Mouse (Mus musculus) 3T3-L1 (cell line): Measurements from ENCODE around the gene Zdhhc20.

Experiments
- DNase-seq: peaks from one replicate; pipeline ENCODE4 v3.0.0-alpha.2; 2015; ENCODE audit warnings: low read depth, low spot score

The Zdhhc20 gene

DNA sequence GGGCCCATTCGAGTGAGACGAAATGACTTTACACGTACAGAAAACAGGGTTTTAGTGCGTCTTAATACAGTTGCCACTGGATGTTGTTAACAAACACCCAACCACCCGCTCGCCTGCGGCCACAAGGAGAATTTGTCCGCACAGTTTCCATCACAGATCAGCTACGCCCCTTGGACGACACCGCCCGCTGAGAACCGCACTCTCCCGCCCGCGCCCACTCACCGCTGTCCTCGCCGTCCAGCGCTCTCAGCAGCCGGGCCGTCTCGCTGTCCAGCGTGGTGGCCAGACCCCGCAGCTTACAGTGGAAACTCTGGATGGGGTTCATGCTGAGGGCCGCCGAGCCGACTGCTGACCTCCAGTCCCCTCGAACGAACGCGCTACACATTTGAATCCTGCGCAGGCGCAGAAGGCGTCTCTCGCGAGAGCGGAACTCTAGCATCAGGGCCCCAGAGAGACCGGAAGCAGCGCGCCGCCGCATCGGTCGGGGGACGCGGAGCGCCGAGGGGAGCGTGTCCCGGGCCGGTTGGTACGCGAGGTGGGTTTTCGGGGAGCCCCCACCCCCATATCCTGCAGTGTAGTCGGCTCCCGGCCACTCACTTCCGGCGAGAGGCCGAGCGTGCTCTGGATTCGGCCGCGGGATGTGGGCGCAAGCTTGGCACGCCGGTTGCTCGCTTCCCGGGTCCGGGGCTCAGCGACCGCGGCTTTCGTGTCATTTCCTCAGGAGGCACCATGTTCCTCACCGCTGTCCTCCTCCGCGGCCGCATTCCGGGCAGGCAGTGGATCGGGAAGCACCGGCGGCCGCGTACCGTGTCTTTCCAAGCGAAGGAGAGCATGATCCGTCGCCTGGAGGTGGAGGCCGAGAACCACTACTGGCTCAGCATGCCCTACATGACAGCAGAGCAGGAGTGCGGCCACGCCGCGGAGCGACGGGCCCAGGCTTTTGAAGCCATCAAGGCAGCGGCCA lies 64.0 kb downstream of the Zdhhc20 start, which contains the start of the genes Ska3 and Mrpl57:
Ska3 (minus strand) TSS at position 398 of the 964 bp plus-strand sequence.
Mrpl57 (plus strand) TSS at position 447 of the 964 bp plus-strand sequence.
- DNase-seq: peak; percentile 94

DNA sequence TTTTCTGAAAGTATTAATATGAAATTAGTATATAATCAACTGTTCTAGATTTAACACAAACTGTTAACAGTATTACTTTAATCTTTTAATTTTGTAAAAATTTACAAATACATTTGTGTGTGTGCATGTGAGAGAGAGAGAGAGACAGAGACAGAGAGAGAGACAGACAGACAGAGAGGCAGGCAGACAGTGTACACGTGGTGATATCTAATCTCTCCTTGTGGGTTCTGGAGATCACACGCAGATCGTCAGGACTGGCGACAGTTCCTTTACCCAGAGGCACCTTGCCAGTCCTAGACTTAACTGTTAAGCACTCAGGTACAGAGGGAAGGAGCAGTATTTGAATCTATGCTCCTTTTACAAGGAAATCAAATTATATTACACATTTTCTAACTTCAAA lies 69.2 kb downstream of the Zdhhc20 start:
- no peak for DNase-seq

GRCm38 (mm10) chr14:57811844-57812243 lies 78.2 kb downstream of the Zdhhc20 start:
- no peak for DNase-seq

DNA sequence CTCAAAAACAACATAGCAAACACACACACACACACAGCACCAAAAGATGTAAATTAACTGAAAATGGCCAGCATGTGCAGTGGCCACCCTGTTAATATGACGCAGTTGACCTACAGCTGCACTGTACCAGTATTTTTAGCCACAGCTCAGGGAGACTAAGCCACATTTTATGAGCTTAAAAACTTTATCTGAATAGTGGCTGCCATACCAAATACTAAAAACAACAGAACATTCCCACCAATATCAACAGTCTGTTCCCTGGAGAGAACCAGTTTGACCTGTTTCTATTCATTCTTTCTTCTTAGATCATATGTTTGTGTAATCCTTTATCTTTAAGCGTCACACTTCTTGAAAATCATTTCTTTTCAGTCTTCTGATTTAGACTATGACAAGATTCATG lies 79.2 kb downstream of the Zdhhc20 start:
- DNase-seq: no peak

- DNase-seq: peak; percentile 68
Measured at GRCm38 (mm10) chr14:57808558-57808957, 81.5 kb downstream of the Zdhhc20 start.

GRCm38 (mm10) chr14:57803731-57804130 lies 86.3 kb downstream of the Zdhhc20 start:
- DNase-seq: no peak

- peak; percentile 99 for DNase-seq
Measured at GRCm38 (mm10) chr14:57797991-57798931, 91.8 kb downstream of the Zdhhc20 start, which contains the start of gene Sap18. Gene Sap18, plus strand, starts transcription at chr14:57798180.

DNA sequence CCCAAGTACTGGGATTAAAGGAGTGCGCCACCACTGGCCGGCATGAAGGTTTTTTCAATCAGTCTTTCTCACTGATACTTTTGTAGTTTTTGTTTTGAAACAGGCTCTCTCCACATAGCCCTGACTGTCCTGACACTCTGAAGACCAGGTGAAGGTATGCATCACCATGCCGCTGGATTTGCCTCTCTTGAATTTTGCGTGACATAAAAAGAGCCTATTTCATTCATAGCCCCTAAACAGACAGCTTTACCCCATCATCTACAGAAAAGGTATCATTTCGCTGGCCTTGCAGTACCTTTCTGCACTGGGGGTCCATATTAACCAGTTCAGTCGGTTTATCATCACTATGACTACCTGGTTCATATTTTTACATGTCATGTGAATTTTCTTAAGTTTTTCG lies 92.5 kb downstream of the Zdhhc20 start:
- DNase-seq: no peak

DNA sequence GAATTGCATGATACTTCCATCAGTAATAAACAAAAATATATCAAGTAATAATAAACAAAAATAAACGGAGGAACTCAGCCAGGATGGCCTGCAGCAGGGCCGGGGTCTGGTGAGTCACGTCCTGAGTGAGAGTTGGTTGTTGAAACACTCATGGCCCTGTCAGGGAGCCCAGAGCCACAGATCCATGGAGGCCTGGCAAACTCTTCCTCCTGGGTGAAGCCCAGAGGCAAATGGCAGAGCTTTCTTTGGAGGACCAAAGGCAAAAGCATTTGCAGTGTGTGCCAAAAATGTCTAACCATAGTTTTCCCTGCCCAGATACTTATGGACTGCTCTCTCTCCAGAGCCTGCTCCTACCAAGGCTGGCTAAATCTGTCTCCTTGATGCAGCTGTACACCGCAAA lies 98.9 kb downstream of the Zdhhc20 start:
- DNase-seq: peak; percentile 72

DNA sequence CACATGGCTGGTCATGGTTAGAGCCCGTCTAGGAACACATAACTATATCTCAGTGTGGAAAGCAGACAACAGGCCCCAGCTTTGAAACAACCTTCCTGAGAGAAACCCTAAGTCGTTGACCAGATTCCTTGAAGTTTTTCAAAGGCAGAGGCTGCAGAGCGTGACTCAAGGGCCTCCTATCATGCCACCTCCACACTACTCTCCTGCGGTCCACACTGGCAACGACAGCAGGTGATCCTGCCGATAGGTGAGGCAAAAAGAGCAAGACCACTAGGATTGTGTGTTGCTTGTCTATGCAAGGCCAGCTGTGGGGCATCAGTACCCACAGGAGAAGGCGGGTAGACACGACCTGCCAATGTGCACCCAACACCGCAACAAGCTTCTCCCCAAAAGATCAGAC lies 100.3 kb downstream of the Zdhhc20 start:
- DNase-seq: no peak

DNA sequence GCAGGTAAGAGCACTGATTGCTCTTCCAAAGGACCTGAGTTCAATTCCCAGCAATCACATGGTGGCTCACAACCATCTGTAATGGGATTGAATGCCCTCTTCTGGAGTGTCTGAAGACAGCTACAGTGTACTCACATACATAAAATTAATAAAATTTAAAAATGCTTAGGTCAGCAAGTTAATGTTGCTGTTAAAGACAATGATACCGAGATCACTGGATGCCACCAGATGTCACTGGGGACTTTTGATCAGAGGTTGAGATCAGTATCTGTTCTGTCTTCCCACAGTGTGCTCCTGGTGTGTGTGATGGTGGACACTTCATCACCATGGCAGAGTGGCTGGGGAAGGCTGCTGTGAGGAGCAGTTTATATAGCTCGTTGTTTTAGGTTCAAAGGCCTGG lies 100.8 kb downstream of the Zdhhc20 start:
- DNase-seq: no peak

DNA sequence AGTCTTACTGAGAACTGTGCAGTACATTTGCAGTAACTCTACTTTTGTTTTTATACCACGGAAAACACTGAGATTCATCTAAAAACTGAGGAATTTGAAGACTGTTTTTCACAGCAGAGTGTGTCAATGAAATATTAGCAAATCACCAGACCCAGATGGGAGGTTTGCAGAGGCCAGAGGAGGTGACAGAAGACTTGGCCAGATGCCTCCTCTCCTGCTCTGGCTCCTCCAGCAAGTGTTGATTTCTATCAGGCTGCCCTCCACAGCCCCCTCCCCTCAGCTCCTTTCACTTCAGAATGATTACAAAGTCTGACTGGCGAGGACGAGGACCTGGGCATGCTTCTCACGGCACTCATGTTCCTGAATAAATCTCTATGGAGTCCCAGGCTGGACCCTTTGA lies 102.7 kb downstream of the Zdhhc20 start:
- peak; percentile 18 for DNase-seq
